Mouse (Mus musculus) ovary, postnatal 10 days (tissue): ENCODE measurements at regions not wholly inside any gene's neighbourhood (a gene's known extent, or its start where the extent isn't known, plus 50 kb on each side); places are given as distances from the start of the nearest gene placed in this dataset.

ENCODE experiments used
- DNase-seq: peaks from one replicate; pipeline ENCODE4 v3.0.0; 2022; ENCODE audit warnings: low spot score

- no peak for DNase-seq
Measured at GRCm38 (mm10) chr13:42590415-42590814, 90.0 kb upstream of the Phactr1 start.

GRCm38 (mm10) chr13:42592945-42593344 lies 87.5 kb upstream of the Phactr1 start:
- DNase-seq: no peak

GRCm38 (mm10) chr13:42593488-42594170 lies 86.8 kb upstream of the Phactr1 start:
- no peak for DNase-seq

- DNase-seq: no peak
Measured at GRCm38 (mm10) chr13:42595180-42595579, 85.2 kb upstream of the Phactr1 start.

GRCm38 (mm10) chr13:42597781-42598180 lies 82.6 kb upstream of the Phactr1 start:
- DNase-seq: no peak

- no peak for DNase-seq
Measured at GRCm38 (mm10) chr13:42603308-42603707, 77.1 kb upstream of the Phactr1 start.

GRCm38 (mm10) chr13:42607735-42608134 lies 72.7 kb upstream of the Phactr1 start:
- no peak for DNase-seq

- no peak for DNase-seq
Measured at GRCm38 (mm10) chr13:42608963-42609362, 71.5 kb upstream of the Phactr1 start.

GRCm38 (mm10) chr13:42613326-42613725 lies 67.1 kb upstream of the Phactr1 start:
- DNase-seq: no peak

- DNase-seq: no peak
Measured at GRCm38 (mm10) chr13:42615826-42616225, 64.6 kb upstream of the Phactr1 start.

GRCm38 (mm10) chr13:42617225-42617624 lies 63.2 kb upstream of the Phactr1 start:
- DNase-seq: no peak

GRCm38 (mm10) chr13:42617844-42618243 lies 62.6 kb upstream of the Phactr1 start:
- DNase-seq: no peak

GRCm38 (mm10) chr13:42619555-42620280 lies 60.7 kb upstream of the Phactr1 start:
- DNase-seq: no peak

GRCm38 (mm10) chr13:42623491-42623890 lies 56.9 kb upstream of the Phactr1 start:
- no peak for DNase-seq
